Mouse (Mus musculus) right cerebral cortex, postnatal 4 days (tissue): ENCODE data around the gene Elavl2.
"Not testable (repeated sequence)": the region's sequence is repeated elsewhere in the genome, so short reads cannot be mapped to it uniquely, and the experiment has no call there.

ENCODE experiments used
- DNase-seq: peaks from one replicate; pipeline ENCODE4 v3.0.0-alpha.2; 2022

The Elavl2 gene

DNA sequence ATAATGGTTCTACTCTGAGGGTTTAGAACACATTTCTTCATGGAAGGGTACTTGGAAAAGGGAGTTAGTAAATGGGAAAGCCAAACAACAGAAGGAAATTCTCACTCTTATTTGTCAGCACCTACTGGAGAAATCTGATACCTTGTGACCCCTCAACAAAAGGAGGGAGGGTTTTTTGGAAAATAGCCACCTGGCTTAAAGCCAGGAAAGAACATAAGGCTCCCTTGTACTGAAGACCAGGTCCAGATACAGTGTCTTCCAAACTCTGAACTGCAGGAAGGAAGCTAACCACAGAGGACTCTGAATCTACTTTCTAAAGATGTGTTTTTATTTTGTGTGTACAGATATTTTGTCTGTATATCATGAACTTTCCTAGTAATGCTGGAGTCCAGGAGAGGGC, 102.9 kb downstream of the Elavl2 start:
- DNase-seq, result no peak

DNA sequence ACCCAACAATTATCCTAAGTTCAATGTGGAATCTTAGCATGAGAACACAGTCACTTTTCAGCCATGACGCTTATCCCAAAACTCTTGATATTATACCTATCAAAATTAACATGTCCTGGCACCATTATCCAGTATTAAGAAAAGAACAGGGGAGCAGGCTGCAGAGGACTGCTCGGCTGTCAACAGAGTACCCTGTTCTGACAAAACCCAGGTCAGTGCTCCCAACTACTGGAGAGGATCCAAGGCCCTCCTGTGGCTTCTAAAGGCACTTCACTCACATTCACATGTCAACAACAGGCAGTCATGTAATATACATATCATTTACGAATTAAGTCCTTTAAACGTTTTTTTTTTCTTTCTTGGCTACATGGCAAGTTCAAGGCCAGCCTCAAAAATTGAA, 105.3 kb downstream of the Elavl2 start:
- DNase-seq, result no peak

DNA sequence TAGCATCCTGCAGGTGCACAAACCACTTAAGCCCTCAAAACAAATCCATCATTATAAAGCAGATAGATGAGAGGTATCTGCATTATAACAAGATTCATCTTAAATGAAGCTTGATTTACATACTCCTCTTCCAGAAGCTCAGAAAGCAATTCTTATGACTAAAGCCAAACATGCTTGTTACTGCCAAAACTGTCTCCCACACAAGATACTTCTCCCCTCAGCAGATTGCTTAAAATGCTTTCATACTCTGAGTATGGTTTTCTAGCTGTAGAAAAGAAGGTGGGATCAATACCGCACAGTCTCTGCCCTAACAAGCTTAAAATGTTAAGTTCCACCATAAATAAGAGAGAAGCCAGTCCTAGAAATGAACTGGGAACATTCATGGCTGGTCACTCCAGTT, 109.1 kb downstream of the Elavl2 start:
- DNase-seq, result no peak

DNA sequence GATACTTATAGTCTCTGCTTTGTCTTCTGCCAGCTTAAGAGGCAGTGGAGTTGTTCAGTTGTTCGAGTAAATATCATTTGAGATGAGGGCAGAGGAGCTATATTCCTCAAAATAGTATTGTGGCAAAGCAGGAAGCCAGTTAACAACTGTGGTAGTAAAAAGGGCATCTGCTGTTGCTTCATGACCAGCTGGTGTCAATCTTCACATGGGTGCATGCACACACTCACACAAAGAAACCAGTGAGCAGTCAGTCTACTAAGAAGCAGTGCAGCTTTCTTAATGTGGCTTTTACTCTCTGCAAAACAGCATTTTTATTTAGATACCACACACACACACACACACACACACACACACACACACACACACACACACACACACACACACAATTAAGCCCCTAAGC, 110.2 kb downstream of the Elavl2 start:
- DNase-seq, result no peak

DNA sequence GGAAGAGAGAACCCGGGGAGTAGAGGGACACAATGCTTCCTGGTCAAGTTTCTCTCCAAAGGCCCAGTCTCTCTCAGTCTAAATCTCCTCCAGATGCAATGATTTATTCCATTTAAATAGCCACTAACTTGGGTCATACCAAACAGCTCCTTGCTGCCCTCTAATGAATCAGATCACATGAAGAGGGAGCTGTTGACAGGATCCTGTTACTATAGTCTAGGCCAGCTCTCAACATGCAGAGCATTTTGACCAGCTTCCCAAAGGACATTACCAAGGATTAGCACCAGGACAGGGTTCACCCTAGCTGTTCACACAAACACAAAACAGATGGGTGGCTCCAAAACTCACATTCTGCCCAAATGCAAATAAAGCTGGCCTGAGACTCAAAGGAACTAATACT, 111.4 kb downstream of the Elavl2 start:
- no peak for DNase-seq

DNA sequence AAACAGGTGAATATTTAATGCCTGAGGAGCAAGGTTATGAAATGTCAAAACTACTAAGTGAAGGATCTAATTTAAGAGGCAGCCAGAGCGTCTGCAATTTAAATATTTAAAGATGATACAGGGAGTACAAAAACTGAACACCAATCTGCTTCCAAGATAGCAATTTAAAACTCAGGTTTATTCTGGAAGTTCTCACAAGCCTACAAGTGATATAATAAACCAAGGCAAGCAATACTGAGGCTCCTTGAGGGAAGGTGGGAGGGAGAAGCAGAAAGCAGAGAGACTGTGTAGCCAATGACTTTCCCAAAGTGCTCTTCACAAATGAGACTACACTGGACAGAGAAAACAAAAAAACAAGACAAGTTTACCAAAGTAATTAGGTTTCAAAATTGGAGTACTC, 132.2 kb downstream of the Elavl2 start:
- DNase-seq, result no peak

DNA sequence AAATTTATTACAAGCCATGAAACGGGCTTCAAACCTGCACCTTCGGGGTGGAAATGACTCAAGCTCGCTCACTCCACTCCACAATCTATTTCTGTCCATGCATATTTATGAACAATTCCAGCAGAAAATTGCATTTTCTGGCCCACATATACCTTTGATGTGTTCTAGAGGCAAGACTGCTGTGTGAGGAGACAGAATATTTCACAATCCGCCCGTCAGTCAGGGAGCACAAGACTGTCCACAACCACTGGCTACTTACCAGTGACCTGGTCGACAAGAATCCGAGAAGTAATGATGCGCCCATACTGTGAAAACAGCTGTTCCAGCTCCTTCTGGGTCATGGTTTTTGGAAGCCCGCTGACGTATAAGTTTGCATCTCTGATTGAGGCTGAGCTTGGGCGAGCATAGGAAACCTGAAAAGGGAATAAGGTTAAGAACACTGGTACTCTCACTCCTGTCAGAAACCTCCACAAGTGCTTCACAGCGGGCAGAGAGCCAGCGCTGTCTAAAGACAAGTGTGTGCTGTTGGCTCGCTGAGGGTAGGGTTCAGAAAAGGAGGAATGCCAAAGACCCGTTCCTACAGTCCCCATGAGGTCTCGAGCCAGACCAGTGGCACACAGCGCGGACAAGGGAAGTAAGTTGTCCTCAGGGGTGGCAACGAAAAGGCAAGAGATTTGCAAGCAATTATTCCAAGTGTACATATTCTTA, 136.7 kb downstream of the Elavl2 start:
- DNase-seq, result no peak

DNA sequence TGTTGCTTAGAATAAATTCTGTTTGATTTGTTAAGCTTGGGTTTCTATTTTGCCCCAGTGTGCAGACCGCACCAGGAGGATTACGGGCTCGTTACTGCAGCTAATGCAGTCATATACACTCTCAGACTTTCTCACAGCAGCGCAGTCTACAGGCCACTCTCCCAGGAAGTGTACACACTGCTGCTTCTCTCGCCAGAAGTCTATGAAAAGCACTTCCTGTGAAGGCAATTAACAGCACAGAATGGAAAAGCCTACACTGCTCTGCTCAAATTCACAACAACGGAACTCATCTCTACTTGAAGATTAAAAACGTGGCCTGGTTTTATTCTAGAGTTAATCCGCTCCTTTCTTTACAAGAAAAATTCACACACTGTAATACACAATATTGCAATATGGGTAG, 137.7 kb downstream of the Elavl2 start:
- DNase-seq, result no peak

DNA sequence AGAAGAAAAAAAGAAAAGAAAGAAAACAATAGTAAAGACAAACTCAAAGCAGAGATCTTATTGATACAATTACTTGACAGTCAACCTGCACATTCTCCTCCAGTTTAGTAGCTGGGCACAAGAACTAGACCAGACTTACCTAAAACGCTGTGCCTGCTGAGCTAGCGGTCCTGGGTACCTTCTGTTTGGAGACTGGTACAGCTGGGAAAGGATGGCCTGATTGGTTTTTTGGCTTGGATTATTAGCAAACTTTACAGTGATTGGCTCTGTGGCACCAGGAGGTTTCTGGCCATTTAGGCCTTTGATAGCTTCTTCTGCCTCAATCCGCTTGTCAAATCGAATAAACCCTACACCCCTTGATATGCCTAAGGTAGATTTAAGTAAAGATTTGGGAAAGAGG, 140.0 kb downstream of the Elavl2 start:
- DNase-seq, result no peak

DNA sequence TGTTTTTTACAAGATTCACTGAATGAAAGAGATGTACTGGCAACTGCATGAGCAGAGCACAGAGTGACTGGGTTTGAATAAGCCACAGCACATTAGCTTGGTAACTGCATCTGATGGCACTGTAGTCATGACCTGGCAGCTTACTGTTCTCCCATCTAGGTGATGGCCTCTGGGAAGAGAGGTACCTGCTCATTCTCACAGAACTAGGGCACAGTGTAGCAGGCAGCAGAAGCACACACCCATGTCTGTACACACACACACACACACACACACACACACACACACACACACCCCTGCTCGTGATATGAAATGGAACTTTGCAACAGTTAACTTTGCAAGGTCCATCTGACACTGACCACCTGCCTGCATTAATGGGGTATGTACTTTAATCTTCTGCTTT, 151.9 kb downstream of the Elavl2 start:
- DNase-seq, result no peak

DNA sequence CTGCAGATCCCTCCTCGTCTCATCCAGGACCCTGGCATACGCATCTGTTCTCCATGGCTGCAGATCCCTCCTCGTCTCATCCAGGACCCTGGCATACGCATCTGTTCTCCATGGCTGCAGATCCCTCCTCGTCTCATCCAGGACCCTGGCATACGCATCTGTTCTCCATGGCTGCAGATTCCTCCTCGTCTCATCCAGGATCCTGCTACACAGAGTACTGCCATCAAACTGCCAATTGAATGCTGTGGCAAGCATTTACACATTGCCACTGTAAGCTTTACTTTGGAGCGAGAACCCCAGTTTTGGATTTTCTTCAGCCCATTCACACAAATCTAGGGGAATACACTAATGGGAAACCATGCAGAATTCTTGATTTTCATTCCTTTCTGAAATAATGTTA, 155.4 kb downstream of the Elavl2 start:
- not testable (repeated sequence) for DNase-seq

DNA sequence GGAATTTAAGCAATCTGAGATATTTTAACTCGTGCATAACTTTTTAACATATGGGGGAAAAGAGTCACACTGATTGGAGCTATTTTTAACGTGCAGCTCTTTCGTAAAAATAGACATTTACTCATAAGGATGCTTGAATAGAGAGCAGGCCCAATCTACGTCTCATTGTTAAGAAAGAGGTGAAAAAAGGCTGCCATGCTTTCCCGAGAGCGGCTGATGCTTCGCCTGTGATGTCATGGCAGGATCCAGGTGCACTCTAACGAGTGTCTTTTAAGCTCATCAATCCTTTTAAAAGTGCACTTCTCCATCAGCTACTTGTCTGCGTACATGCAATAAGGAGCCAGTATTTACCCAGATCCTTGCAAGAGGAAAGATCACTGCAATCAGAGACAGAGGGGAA, 156.0 kb downstream of the Elavl2 start:
- DNase-seq, result no peak

DNA sequence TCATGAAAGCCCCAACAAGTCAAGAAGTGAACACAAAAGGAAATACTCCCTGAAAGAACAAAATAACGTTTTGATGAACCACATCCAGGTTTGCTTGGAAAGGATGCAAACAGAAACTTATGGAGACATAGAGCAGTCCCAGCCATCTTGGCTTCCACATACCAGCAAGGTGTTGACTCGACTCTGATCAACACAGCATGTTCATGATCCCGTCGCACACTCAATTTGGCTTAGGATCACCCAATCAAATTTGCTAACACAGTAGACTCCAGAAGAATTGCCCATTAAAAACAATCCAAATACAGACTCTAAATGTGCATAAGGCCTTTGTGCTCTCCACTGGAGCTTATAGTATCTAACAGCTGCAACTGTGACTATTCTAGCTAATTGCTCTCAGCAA, 156.7 kb downstream of the Elavl2 start:
- no peak for DNase-seq

DNA sequence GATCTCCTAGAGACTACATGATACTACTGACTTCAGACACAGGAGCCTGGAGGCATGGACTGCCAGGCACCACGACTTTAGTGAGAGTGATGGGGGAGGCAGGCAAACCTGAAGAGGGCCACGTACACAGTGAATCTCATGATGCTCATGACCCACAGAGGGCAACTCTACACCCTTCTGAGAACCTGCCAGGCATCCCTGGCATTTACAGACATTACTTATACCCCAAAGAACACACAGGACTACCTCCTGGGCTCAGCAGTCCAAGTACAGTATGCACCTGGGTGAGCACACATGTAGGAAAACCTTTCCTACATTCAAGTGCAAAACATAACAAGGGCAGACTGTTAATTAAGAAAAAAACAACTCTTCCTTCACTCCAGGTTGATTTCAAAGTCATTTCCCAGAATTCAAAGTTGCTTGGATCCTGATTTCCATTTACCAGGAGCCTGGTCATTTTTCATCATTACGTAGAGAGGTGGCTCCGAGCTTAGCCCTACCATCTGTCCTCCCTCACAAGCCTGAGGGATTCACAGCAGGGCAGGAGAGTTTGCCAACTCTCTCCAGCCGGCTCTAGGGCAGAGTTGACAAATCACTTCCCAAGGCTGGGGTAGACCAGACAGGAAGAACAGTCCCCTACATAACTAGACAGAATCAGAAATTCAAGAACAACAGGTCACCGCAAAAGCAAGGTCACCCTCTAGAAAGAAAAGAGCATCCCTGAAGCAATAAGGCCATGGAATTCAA, 161.7 kb downstream of the Elavl2 start:
- no peak for DNase-seq

DNA sequence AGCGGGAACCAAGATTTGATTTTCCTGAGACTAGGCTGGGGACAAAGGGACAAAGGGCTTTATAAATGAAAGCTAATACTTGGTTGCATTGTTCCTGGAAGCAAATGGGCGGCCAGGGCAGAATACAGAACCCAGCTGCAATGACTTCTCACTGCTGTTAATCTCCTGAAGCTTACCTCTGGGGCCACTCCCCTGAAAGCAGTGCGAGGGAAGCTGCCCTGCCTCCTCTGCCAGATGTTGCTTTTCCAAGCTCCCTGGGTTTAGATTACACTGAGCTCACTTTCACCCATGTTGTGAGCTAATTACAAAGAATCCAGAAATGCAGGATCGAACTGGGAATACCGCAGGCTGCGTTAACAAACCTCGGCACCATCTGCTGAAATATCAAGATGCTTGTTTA, 163.6 kb downstream of the Elavl2 start:
- DNase-seq, result no peak

DNA sequence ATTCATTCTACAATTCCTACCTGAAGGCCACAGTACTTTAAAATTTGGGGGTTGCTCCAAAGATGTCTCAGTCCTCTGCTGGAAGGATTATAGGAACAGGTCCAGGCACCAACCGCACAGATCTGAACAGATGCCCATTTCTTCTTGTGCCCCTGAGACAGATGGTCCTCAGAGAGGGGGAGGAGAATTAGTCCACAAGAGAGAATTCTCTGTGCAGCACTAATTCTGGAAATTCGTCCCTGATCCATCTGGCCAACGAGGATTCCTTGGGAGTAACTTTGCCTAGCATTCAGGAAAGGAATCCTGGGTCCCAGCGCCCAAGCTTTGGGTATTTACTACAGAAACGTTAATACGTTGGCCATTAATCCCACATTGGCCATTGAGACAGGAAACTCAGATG, 165.6 kb downstream of the Elavl2 start:
- no peak for DNase-seq

DNA sequence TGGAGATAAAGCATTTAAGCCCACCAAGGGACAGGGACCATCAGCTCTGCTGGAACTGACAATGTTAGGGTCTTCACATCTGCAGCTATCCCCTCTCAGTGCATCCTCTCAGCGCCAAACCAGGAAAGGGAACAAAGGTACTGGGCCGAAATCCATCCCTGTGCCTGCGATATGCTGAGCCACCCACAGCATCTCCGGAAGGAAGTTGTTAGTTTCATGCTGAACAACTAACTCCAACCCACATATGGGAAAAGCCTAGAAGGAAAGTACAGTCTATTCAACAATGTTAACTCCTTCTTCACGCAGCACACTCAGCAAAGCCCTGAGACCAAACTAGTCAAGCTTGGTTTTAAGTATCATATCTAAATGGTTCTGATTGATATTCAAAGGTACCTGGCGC, 167.0 kb downstream of the Elavl2 start:
- DNase-seq, result no peak

DNA sequence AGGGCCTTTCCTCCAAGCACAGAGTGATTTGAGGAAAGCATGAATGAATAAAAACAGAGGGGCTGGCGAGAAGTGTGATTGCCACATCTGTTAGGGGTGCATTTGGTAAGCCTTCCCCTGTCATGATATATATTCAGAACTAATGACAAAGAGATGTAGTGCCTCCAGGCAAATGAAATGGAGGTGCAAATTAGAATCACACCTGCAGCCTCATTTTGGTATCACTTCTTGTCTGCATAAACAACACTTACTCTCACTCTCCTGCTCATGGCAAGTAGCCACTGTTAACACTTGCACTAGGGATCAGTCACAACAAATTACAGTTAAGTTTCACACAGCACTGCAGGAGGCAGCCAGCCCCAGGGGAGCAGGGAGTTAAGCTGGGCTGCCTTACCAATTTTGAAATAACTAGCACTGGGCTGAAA, 170.1 kb downstream of the Elavl2 start:
- no peak for DNase-seq

DNA sequence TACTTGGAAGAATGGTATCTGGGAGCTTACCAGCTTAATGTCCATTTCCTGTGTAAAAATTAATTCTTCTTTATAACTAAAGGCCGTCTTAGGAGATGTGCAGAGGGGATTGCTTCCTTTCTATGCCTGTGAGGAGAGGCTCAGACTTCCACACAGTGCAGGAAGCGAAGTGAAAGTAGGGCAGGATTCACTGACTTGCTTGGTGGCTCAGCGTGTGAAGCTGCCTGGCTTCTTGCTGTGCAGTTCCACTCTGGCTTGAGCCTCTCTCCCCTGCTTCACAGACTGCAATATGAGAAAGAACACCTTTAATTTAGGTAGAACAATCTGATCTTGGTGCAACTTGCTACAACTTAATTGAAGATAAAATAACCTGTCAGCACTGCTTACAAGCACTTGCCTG, 172.2 kb downstream of the Elavl2 start:
- no peak for DNase-seq

DNA sequence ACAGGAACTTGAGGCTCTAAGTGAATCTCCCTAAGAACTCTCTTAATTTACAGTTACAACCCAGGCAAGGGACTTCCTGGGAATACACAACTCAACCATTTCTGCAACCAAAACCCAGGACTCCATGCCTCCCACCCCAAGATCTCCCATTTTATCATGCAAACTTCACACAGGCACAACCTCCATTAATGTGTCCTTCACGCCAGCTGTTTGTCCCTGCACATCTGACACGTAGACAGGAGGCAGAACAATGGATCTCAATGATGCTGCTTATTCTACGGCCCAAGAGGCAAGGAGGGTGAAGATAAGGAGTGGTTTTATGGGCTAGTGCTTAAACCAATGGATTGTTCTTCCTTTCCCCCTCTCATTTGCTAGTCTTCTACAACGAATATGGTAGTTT, 176.8 kb downstream of the Elavl2 start:
- DNase-seq, result no peak

DNA sequence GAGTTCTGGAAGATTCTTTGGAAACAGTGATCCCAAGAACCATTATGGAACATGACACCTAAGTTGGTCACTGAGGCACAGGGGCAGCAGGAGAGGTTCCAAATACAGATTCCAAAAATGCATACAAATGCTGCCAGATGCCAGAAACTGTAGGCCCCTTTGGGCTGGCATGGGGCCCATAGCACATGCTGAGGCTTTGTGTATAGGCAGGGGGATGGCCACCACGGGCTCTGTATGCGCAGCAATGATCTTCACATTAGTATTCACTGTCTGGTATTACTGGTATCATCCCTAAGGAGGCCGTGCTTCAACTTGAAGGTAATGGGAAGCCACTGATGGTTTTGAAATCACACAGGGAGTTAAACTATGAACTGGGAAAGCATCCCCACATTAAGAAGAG, 181.3 kb downstream of the Elavl2 start:
- no peak for DNase-seq

DNA sequence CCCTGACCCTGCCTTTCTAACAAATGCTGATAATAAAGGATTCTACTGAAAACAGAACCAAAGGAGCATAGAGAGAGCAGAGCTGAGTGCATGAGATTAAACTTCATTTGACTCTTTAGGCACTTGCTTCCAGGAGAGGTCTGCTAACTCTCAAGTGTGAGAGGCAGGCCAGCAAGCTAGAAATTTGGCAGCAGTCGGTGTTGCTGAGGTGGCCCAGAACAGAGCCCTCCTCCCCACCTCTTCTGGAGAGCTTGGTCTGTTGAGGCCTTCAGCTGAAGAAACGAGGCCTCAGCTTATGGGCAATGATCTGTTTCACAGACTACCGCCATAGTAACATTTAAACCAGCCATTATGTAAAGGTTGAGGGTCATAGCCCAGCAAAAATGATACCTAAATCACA, 186.7 kb downstream of the Elavl2 start:
- no peak for DNase-seq

DNA sequence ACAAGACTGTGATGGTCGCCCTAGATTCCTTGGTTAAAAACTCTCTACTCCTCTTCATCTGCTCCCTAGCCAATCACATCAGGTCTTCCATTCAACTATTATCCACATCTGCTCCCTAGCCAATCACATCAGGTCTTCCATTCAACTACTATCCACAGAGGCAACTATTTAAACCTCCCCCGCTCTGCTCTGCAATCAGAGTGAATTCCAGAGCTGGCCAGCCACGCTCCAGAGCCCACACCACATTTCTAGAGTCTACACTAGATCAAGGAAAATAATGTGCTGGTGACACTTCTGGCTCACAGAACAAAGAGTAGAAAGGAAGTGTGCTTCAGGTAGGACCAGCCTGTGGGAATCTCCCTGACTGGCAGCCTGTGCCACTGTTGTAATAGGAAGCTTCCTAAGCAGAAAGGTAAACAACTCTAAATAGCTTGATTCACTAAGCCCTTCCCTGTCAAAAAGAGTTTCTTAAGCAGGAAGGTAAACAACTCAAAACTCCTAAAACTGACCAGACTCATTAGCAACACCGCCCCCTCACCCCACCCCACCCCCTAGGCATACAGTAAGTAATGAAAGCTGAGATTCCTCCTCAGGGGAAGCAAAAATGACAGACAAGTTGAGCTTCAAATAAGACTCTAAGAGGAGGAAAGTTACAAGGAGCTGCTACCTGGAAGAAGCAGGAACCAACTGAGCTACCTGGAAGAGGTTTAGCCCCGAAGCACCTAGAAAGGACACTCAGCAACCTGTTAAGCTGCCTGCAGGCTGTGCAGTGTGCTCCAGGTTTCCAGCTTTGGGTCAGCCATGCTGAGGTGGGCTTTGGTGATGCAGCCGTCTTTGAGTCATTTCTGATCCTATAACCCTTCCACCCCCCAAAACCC, 191.9 kb downstream of the Elavl2 start:
- DNase-seq, result no peak
